Mouse (Mus musculus) CH12.LX (cell line): ENCODE data around the gene Homer3. TPM values are rescaled to one million over a fixed set of nuclear protein-coding genes. Genes with fewer than 3 reads are reported as not detected.

Experiments
- DNase-seq: peaks from one replicate; pipeline ENCODE4 v3.0.0-alpha.2; 2013; ENCODE audit errors: extremely low read depth
- H3K27ac ChIP-seq: 2 replicates; pipeline ENCODE4 v1.5.1; 2012; ENCODE audit warnings: low read depth, mild to moderate bottlenecking, control low read depth, moderate library complexity; ENCODE audit not compliant: insufficient read depth
- H3K27me3 ChIP-seq: replicated peaks from 2 replicates; pipeline ENCODE3; 2012; ENCODE audit warnings: inconsistent platforms
- H3K36me3 ChIP-seq, 2 experiments: replicated peaks in 1 of 2; 2 replicates each; pipeline versions ENCODE3 to v1.6.1; 2012; ENCODE audit warnings: inconsistent platforms in 1 of 2, low read length in 1 of 2, mild to moderate bottlenecking in 1 of 2, mixed read lengths in 1 of 2, moderate library complexity in 1 of 2; ENCODE audit not compliant: control insufficient read depth in 1 of 2, insufficient read depth in 1 of 2
- H3K4me1 ChIP-seq, 2 experiments: 2 replicates each; pipeline ENCODE4 v1.6.1; 2012; ENCODE audit warnings: inconsistent platforms in 1 of 2, moderate library complexity in 1 of 2; ENCODE audit not compliant: insufficient read depth in 2 of 2, control insufficient read depth in 1 of 2
- H3K4me2 ChIP-seq: 2 replicates; pipeline ENCODE4 v1.6.1; 2012; ENCODE audit warnings: low read depth, mild to moderate bottlenecking, control low read depth; ENCODE audit not compliant: poor library complexity, insufficient read depth, severe bottlenecking
- H3K4me3 ChIP-seq, 3 experiments: fragments of 150-350 bp in 1 of 3; sonication (generic) in 1 of 3; replicated peaks in 1 of 3; 2 replicates each; pipeline versions ENCODE3 to v1.5.1; 2011 to 2012; ENCODE audit warnings: low read depth in 2 of 3, low read length in 2 of 3, mild to moderate bottlenecking in 2 of 3, moderate library complexity in 2 of 3, control low read depth in 1 of 3, improper control_type of control experiment in 1 of 3, inconsistent platforms in 1 of 3, mixed read lengths in 1 of 3; ENCODE audit not compliant: poor library complexity in 1 of 3
- H3K79me2 ChIP-seq: replicated peaks from 2 replicates; pipeline ENCODE4 v1.6.1; 2012; ENCODE audit warnings: mild to moderate bottlenecking, moderate library complexity; ENCODE audit not compliant: control insufficient read depth, poor library complexity, insufficient read depth, severe bottlenecking; ENCODE audit errors: extremely low read depth
- H3K9ac ChIP-seq: 2 replicates; pipeline ENCODE4 v1.6.1; 2012; ENCODE audit warnings: low read depth, mild to moderate bottlenecking, control low read depth, moderate library complexity; ENCODE audit not compliant: insufficient read depth
- H3K9me3 ChIP-seq: replicated peaks from 2 replicates; pipeline ENCODE3; 2012; ENCODE audit warnings: low read length, inconsistent platforms, mixed read lengths
- CHD1 ChIP-seq: IDR thresholded peaks from 2 replicates; pipeline ENCODE4 v1.6.1; 2012; ENCODE audit warnings: low read depth, low read length, improper control_type of control experiment, inconsistent platforms
- CTCF ChIP-seq, 2 experiments: IDR thresholded peaks in 1 of 2; conservative IDR thresholded peaks in 1 of 2; 2 replicates each; pipeline ENCODE4 v1.5.1; 2011 to 2012; ENCODE audit warnings: low read depth in 2 of 2, low read length in 2 of 2, improper control_type of control experiment in 1 of 2, inconsistent platforms in 1 of 2, mild to moderate bottlenecking in 1 of 2, moderate library complexity in 1 of 2
- E2F4 ChIP-seq: IDR thresholded peaks from 2 replicates; pipeline ENCODE4 v1.6.1; 2011; ENCODE audit warnings: low read depth, low read length, improper control_type of control experiment; ENCODE audit not compliant: insufficient replicate concordance
- ELF1 ChIP-seq: IDR thresholded peaks from 2 replicates; pipeline ENCODE4 v1.6.1; 2014; ENCODE audit warnings: low read depth, mild to moderate bottlenecking, inconsistent platforms, low read length, improper control_type of control experiment
- GABPA ChIP-seq: IDR thresholded peaks from 2 replicates; pipeline ENCODE4 v1.6.1; 2012; ENCODE audit warnings: low read depth, low read length, improper control_type of control experiment, inconsistent platforms; ENCODE audit not compliant: insufficient replicate concordance
- HCFC1 ChIP-seq: IDR thresholded peaks from 2 replicates; pipeline ENCODE4 v1.6.1; 2012; ENCODE audit warnings: low read depth, mild to moderate bottlenecking, inconsistent platforms, low read length, improper control_type of control experiment
- IRF4 ChIP-seq: IDR thresholded peaks from 2 replicates; pipeline ENCODE4 v1.6.1; 2014; ENCODE audit warnings: low read depth, mild to moderate bottlenecking, inconsistent platforms, low read length, improper control_type of control experiment
- JUN ChIP-seq: IDR thresholded peaks from 2 replicates; pipeline ENCODE4 v1.6.1; 2011; ENCODE audit warnings: low read depth, mild to moderate bottlenecking, low read length, improper control_type of control experiment, moderate library complexity; ENCODE audit not compliant: insufficient read depth
- JUND ChIP-seq: conservative IDR thresholded peaks from 2 replicates; pipeline ENCODE4 v1.6.1; 2011; ENCODE audit warnings: low read depth, low read length, improper control_type of control experiment
- KAT2A ChIP-seq: IDR thresholded peaks from 2 replicates; pipeline ENCODE4 v1.6.1; 2012; ENCODE audit warnings: low read length, improper control_type of control experiment, inconsistent platforms; ENCODE audit not compliant: insufficient replicate concordance
- MAFK ChIP-seq: IDR thresholded peaks from 2 replicates; pipeline ENCODE4 v1.6.1; 2011; ENCODE audit warnings: low read length, improper control_type of control experiment; ENCODE audit not compliant: insufficient replicate concordance
- MAX ChIP-seq: IDR thresholded peaks from 2 replicates; pipeline ENCODE4 v1.6.1; 2011; ENCODE audit warnings: low read length, improper control_type of control experiment
- MAZ ChIP-seq: IDR thresholded peaks from 2 replicates; pipeline ENCODE4 v1.6.1; 2012; ENCODE audit warnings: low read depth, mild to moderate bottlenecking, inconsistent platforms, low read length, improper control_type of control experiment, moderate library complexity
- MEF2A ChIP-seq: IDR thresholded peaks from 2 replicates; pipeline ENCODE4 v1.6.1; 2014; ENCODE audit warnings: low read depth, mild to moderate bottlenecking, inconsistent platforms, low read length, improper control_type of control experiment, borderline replicate concordance
- MXI1 ChIP-seq: IDR thresholded peaks from 2 replicates; pipeline ENCODE4 v1.6.1; 2011; ENCODE audit warnings: mild to moderate bottlenecking, low read depth, low read length, improper control_type of control experiment
- MYC ChIP-seq: IDR thresholded peaks from 2 replicates; pipeline ENCODE4 v1.6.1; 2011; ENCODE audit warnings: low read depth, mild to moderate bottlenecking, improper control_type of control experiment, low read length
- NELFE ChIP-seq: IDR thresholded peaks from 2 replicates; pipeline ENCODE4 v1.6.1; 2011; ENCODE audit warnings: low read depth, low read length, improper control_type of control experiment
- NRF1 ChIP-seq: IDR thresholded peaks from 2 replicates; pipeline ENCODE4 v1.6.1; 2014; ENCODE audit warnings: low read depth, mild to moderate bottlenecking, inconsistent platforms, low read length, improper control_type of control experiment, moderate library complexity
- POLR2A ChIP-seq: IDR thresholded peaks from 2 replicates; pipeline ENCODE4 v1.6.1; 2011; ENCODE audit warnings: low read depth, mild to moderate bottlenecking, improper control_type of control experiment, low read length
- POLR2AphosphoS2 ChIP-seq: IDR thresholded peaks from 2 replicates; pipeline ENCODE4 v1.6.1; 2011; ENCODE audit warnings: low read depth, low read length, improper control_type of control experiment
- RAD21 ChIP-seq: IDR thresholded peaks from 2 replicates; pipeline ENCODE4 v1.6.1; 2011; ENCODE audit warnings: low read depth, mild to moderate bottlenecking, low read length, improper control_type of control experiment, moderate library complexity
- RCOR1 ChIP-seq: conservative IDR thresholded peaks from 2 replicates; pipeline ENCODE4 v1.6.1; 2012; ENCODE audit warnings: low read depth, mild to moderate bottlenecking, inconsistent platforms, low read length, improper control_type of control experiment
- SIN3A ChIP-seq: IDR thresholded peaks from 2 replicates; pipeline ENCODE4 v1.6.1; 2012; ENCODE audit warnings: low read length, improper control_type of control experiment, inconsistent platforms
- SMC3 ChIP-seq: IDR thresholded peaks from 2 replicates; pipeline ENCODE4 v1.6.1; 2011; ENCODE audit warnings: low read depth, low read length, improper control_type of control experiment
- TBP ChIP-seq: conservative IDR thresholded peaks from 2 replicates; pipeline ENCODE4 v1.6.1; 2011; ENCODE audit warnings: low read depth, low read length, improper control_type of control experiment
- TCF12 ChIP-seq: IDR thresholded peaks from 2 replicates; pipeline ENCODE4 v1.6.1; 2014; ENCODE audit warnings: low read depth, mild to moderate bottlenecking, inconsistent platforms, low read length, improper control_type of control experiment
- UBTF ChIP-seq: IDR thresholded peaks from 2 replicates; pipeline ENCODE4 v1.6.1; 2012; ENCODE audit warnings: low read depth, mild to moderate bottlenecking, inconsistent platforms, low read length, improper control_type of control experiment, moderate library complexity
- USF1 ChIP-seq: IDR thresholded peaks from 2 replicates; pipeline ENCODE4 v1.6.1; 2014; ENCODE audit warnings: low read depth, mild to moderate bottlenecking, inconsistent platforms, low read length, improper control_type of control experiment
- ZC3H11A ChIP-seq: IDR thresholded peaks from 2 replicates; pipeline ENCODE4 v1.6.1; 2012; ENCODE audit warnings: low read depth, mild to moderate bottlenecking, inconsistent platforms, low read length, improper control_type of control experiment
- ZMIZ1 ChIP-seq: IDR thresholded peaks from 2 replicates; pipeline ENCODE4 v1.6.1; 2012; ENCODE audit warnings: low read depth, mild to moderate bottlenecking, inconsistent platforms, low read length, improper control_type of control experiment
- dilution Hi-C: fragments of 300-500 bp; cut with MboI; formaldehyde crosslinking; loops from 2 replicates; pipeline ENCODE4 v1.14.3; 2020; ENCODE audit warnings: low sequenced_read_pairs; ENCODE audit not compliant: extremely low pct_unique_long_range_greater_than_20kb, extremely low pct_ligation_motif_present
- in situ Hi-C: fragments of 300-500 bp; cut with MboI; formaldehyde crosslinking; loops from 3 replicates; pipeline ENCODE4 v1.14.3; 2019; ENCODE audit warnings: low sequenced_read_pairs, low pct_ligation_motif_present, low pct_unique_long_range_greater_than_20kb, mixed read lengths
- polyA plus RNA-seq: library from polyadenylated mRNA; unstranded; fragments of >175 nt; gene quantifications from 2 replicates; pipeline ENCODE4 v1.2.1, GENCODE M21; 2012; ENCODE audit warnings: low read depth; ENCODE audit not compliant: insufficient read length
- total RNA-seq, 2 experiments: library from RNA; depleted of rRNA; stranded (reverse); fragments of 300-350 nt in 1 of 2; fragments of >200 nt in 1 of 2; gene quantifications; 2 replicates each; pipeline ENCODE4 v1.2.3; 2012 to 2014

Gene Homer3
- total and polyA plus RNA-seq, 3 experiments, result 9.0 to 14.0 (median 11.8) TPM

GRCm38 (mm10) chr8:70300881-70301280 is 18.3 kb downstream of the Homer3 start:
- Histone ChIP-seq H3K79me2 (peaks cover 44% of the 10 kb centered on the region), H3K9ac (no peak overlapping the region), H3K4me2 (peak overlapping the region; percentile 74), H3K27me3 (no peaks in the 10 kb centered on the region), H3K36me3 (peaks cover 47 to 69% of the 10 kb centered on the region in 2 experiments), H3K27ac (no peak overlapping the region), H3K9me3 (no peaks in the 10 kb centered on the region), H3K4me1 (peaks cover 12 to 31% of the 10 kb centered on the region in 2 experiments), H3K4me3 (peak overlapping the region in 2 of 3 experiments; percentile 0 to 9)
- no peak for TF ChIP-seq POLR2A
- no peak for TF ChIP-seq ZMIZ1
- TF ChIP-seq SIN3A, result no peak
- no peak for TF ChIP-seq E2F4
- no peak for TF ChIP-seq MYC
- TF ChIP-seq MXI1, result no peak
- TF ChIP-seq MAX, result no peak
- no peak for TF ChIP-seq ZC3H11A
- TF ChIP-seq MEF2A, result no peak
- TF ChIP-seq USF1, result no peak
- no peak for TF ChIP-seq JUN
- TF ChIP-seq RCOR1, result no peak
- TF ChIP-seq UBTF, result no peak
- no peak for TF ChIP-seq HCFC1
- no peak for TF ChIP-seq CHD1
- in situ Hi-C loops, result no loop called here
- no peak for DNase-seq
- dilution Hi-C loops, result no loop called here

- Histone ChIP-seq H3K27ac (peak within 1 kb of the TSS; percentile 25; the same call in 1 of the 2 replicates), H3K27me3 (no peaks in the 10 kb centered on the region), H3K79me2 (peaks cover 44% of the 10 kb centered on the region), H3K9ac (peak within 1 kb of the TSS; percentile 92), H3K4me3 (peak within 1 kb of the TSS; percentile 75 to 99 (median 95)), H3K36me3 (peaks cover 43 to 68% of the 10 kb centered on the region in 2 experiments), H3K4me2 (peak within 1 kb of the TSS; percentile 91), H3K4me1 (peaks cover 12 to 31% of the 10 kb centered on the region in 2 experiments), H3K9me3 (no peaks in the 10 kb centered on the region)
- dilution Hi-C loops (no loop called here), in situ Hi-C loops (no loop called here)
- peak; percentile 84 for TF ChIP-seq POLR2A
- no peak for TF ChIP-seq USF1
- peak; percentile 98 for TF ChIP-seq MXI1
- no peak for TF ChIP-seq MAFK
- no peak for TF ChIP-seq CHD1
- TF ChIP-seq TBP, result peak; percentile 68
- TF ChIP-seq KAT2A, result peak; percentile 78; the same call in 1 of the 2 replicates
- TF ChIP-seq RAD21, result no peak
- TF ChIP-seq JUN, result no peak
- no peak; the same call in 1 of the 2 replicates for TF ChIP-seq MAX
- peak; percentile 78 for TF ChIP-seq TCF12
- peak; percentile 48; the same call in 1 of the 2 replicates for TF ChIP-seq ZMIZ1
- TF ChIP-seq MEF2A, result no peak; the same call in 1 of the 2 replicates
- peak; percentile 10; the same call in 1 of the 2 replicates for TF ChIP-seq MAZ
- no peak for TF ChIP-seq IRF4
- TF ChIP-seq SIN3A, result peak; percentile 99
- TF ChIP-seq NRF1, result peak; percentile 79
- peak; percentile 61 for TF ChIP-seq NELFE
- TF ChIP-seq JUND, result 0 out of 2 replicates have a peak, but pooled peaks have one; percentile 37
- TF ChIP-seq ELF1, result peak; percentile 88
- TF ChIP-seq SMC3, result no peak
- no peak for TF ChIP-seq CTCF (conservative IDR thresholded peaks at IDR 0.05 in 1 of 2, IDR thresholded peaks at IDR 0.05 in 1 of 2; ENCODE audit: low read depth in 2 of 2, low read length in 2 of 2)
- peak; percentile 83 for TF ChIP-seq MYC
- peak; percentile 80 for TF ChIP-seq GABPA
- TF ChIP-seq POLR2AphosphoS2, result peak; percentile 55; the same call in 1 of the 2 replicates
- TF ChIP-seq HCFC1, result peak; percentile 94
- DNase-seq, result peak; percentile 95
These were observed 19.8 kb downstream of the Homer3 start, which contains the start of the genes Ddx49 and Cope for GRCm38 (mm10) chr8:70302358-70302890. TSS of gene Ddx49 (minus strand) at chr8:70302489. TSS of gene Cope (plus strand) at chr8:70302518.
